Mouse (Mus musculus) midbrain, embryonic 15.5 days (tissue): ENCODE measurements around the gene Myh14. TPM values are rescaled to one million over a fixed set of nuclear protein-coding genes. Genes with fewer than 3 reads are reported as not detected.
A peak's percentile ranks its signal among the peaks of the same experiment; 100 is the strongest.

Source experiments
- ATAC-seq: fragments of 200-750 bp; cut with Nextera tagmentation; replicated peaks from 2 replicates; pipeline ENCODE4 v1.8.0; 2017; ENCODE audit warnings: moderate TSS enrichment
- H3K27ac ChIP-seq: fragments of 300-500 bp; sonication (generic); 2 replicates; pipeline ENCODE4 v1.5.1; 2015; ENCODE audit warnings: mild to moderate bottlenecking, inconsistent platforms
- H3K27me3 ChIP-seq: fragments of 300-500 bp; sonication (generic); replicated peaks from 2 replicates; pipeline ENCODE4 v1.6.1; 2015; ENCODE audit warnings: inconsistent platforms
- H3K36me3 ChIP-seq: fragments of 300-500 bp; sonication (generic); replicated peaks from 2 replicates; pipeline ENCODE4 v1.6.1; 2015; ENCODE audit warnings: inconsistent platforms
- H3K4me1 ChIP-seq: fragments of 300-500 bp; sonication (generic); 2 replicates; pipeline ENCODE4 v1.6.1; 2015; ENCODE audit warnings: inconsistent platforms
- H3K4me2 ChIP-seq: fragments of 300-500 bp; sonication (generic); 2 replicates; pipeline ENCODE4 v1.6.1; 2015; ENCODE audit warnings: inconsistent platforms, mild to moderate bottlenecking, moderate library complexity
- H3K4me3 ChIP-seq: fragments of 300-500 bp; sonication (generic); 2 replicates; pipeline ENCODE4 v1.5.1; 2015; ENCODE audit warnings: mild to moderate bottlenecking, inconsistent platforms
- H3K9ac ChIP-seq: fragments of 300-500 bp; sonication (generic); 2 replicates; pipeline ENCODE4 v1.6.1; 2015; ENCODE audit warnings: mild to moderate bottlenecking, inconsistent platforms
- H3K9me3 ChIP-seq: fragments of 300-500 bp; sonication (generic); 2 replicates; pipeline ENCODE4 v1.6.1; 2016; ENCODE audit warnings: inconsistent platforms
- WGBS: fragments of 180-500 bp; shearing (Covaris S2); methylation state at CpG from one replicate; pipeline ENCODE4 v1.1.7; 2015; ENCODE audit warnings: mixed read lengths; 5-methylcytosine and 5-hydroxymethylcytosine counted together
- polyA plus RNA-seq: library from polyadenylated mRNA; unstranded; fragments of >200 nt; fragmentation: Nextera tagmentation; extraction: Ambion mirVana; gene quantifications from 2 replicates; pipeline ENCODE4 v1.2.1, GENCODE M21; 2015

Gene Myh14
- polyA plus RNA-seq, 1 experiment from 2014 or later = 2.9 TPM

- Histone ChIP-seq H3K4me2 (no peak overlapping the region), H3K9me3 (no peaks in the 10 kb centered on the region), H3K9ac (no peak overlapping the region), H3K27ac (no peak overlapping the region), H3K4me3 (no peak overlapping the region), H3K36me3 (no peaks in the 10 kb centered on the region), H3K27me3 (no peaks in the 10 kb centered on the region), H3K4me1 (no peaks in the 10 kb centered on the region)
- no peak for ATAC-seq
- WGBS = 87% methylated on average over 13 of the region's 13 CpGs
Observed at GRCm38 (mm10) chr7:44625241-44626067, 45.2 kb downstream of the Myh14 start.

- no peaks in the 10 kb centered on the region for H3K27me3 ChIP-seq
- no peak overlapping the region for H3K27ac ChIP-seq
- H3K9ac ChIP-seq = no peak overlapping the region
- 66% methylated on average over 14 of the region's 14 CpGs for WGBS
- H3K36me3 ChIP-seq = no peaks in the 10 kb centered on the region
- no peak overlapping the region for H3K4me3 ChIP-seq
- no peaks in the 10 kb centered on the region for H3K4me1 ChIP-seq
- ATAC-seq = no peak
- H3K4me2 ChIP-seq = no peak overlapping the region
- H3K9me3 ChIP-seq = no peaks in the 10 kb centered on the region
Observed at GRCm38 (mm10) chr7:44624828-44625227, 45.8 kb downstream of the Myh14 start.

GRCm38 (mm10) chr7:44624543-44624826, 46.2 kb downstream of the Myh14 start:
- no peak overlapping the region for H3K4me3 ChIP-seq
- WGBS = 79% methylated on average over 3 of the region's 3 CpGs
- H3K36me3 ChIP-seq = no peaks in the 10 kb centered on the region
- no peaks in the 10 kb centered on the region for H3K9me3 ChIP-seq
- no peak overlapping the region for H3K4me2 ChIP-seq
- no peak overlapping the region for H3K9ac ChIP-seq
- H3K27ac ChIP-seq = no peak overlapping the region
- H3K4me1 ChIP-seq = no peaks in the 10 kb centered on the region
- H3K27me3 ChIP-seq = no peaks in the 10 kb centered on the region
- ATAC-seq = no peak

DNA sequence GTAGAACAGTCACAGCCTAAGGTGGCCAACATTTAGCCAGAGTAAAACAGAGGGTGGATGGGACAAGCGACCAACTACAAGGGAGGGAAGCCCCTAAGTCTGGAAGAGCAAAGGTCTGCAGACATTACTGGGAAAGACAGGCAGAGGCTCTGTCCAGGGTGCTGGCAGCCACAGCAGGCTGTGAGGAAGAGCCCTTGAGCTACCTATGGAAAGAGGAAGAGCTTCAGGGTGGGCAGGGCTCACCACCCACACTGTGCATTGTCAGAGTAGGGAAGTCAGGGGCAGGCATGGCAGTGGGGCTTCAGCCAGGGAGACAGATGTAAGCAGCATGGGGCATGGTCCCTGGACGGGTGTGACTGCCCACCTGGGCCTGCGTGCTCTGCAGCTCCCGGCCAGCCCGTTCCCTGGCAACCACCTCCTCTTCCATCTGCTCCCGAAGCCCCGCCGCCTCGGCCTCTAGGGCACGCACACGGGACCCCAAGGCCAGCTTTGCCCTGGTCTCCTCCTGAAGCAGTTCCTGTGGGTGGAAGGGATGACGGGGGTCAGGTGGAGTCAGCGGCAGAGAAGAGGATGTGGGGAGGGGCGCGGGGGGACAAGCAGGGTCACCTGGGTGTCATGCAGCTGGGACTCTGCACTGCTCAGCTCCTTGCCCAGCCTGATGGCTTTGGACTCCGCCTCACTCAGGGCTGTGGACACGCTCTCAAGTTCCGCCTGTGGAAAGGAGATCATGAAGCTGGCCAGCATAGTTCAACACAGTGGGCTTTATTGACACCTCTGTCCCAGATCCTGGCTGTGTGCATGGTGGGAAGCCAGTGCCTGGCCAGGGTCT, 46.7 kb downstream of the Myh14 start:
- Histone ChIP-seq H3K4me3 (no peak overlapping the region), H3K4me2 (no peak overlapping the region), H3K36me3 (no peaks in the 10 kb centered on the region), H3K4me1 (no peaks in the 10 kb centered on the region), H3K9ac (no peak overlapping the region), H3K27me3 (no peaks in the 10 kb centered on the region), H3K9me3 (no peaks in the 10 kb centered on the region), H3K27ac (no peak overlapping the region)
- no peak for ATAC-seq
- 47% methylated on average over 18 of the region's 18 CpGs for WGBS

- peaks cover 28% of the 10 kb centered on the region for H3K27me3 ChIP-seq
- H3K27ac ChIP-seq = no peak overlapping the region
- no peak for ATAC-seq
- H3K4me2 ChIP-seq = no peak overlapping the region
- peaks cover 5% of the 10 kb centered on the region; the same call in 1 of the 2 replicates for H3K4me1 ChIP-seq
- no peaks in the 10 kb centered on the region for H3K36me3 ChIP-seq
- H3K9me3 ChIP-seq = no peaks in the 10 kb centered on the region
- H3K9ac ChIP-seq = no peak overlapping the region
- 77% methylated on average over 3 of the region's 3 CpGs for WGBS
- H3K4me3 ChIP-seq = no peak overlapping the region
Observed at GRCm38 (mm10) chr7:44617059-44617458, 53.6 kb downstream of the Myh14 start.

- Histone ChIP-seq H3K27ac (no peak overlapping the region), H3K4me1 (peaks cover 5% of the 10 kb centered on the region; the same call in 1 of the 2 replicates), H3K4me3 (no peak overlapping the region), H3K9ac (no peak overlapping the region), H3K36me3 (no peaks in the 10 kb centered on the region), H3K9me3 (no peaks in the 10 kb centered on the region), H3K4me2 (no peak overlapping the region), H3K27me3 (peaks cover 28% of the 10 kb centered on the region)
- 81% methylated on average over 14 of the region's 14 CpGs for WGBS
- no peak for ATAC-seq
Observed at GRCm38 (mm10) chr7:44615987-44616386, 54.7 kb downstream of the Myh14 start.

- no peaks in the 10 kb centered on the region for H3K36me3 ChIP-seq
- no peak overlapping the region for H3K9ac ChIP-seq
- H3K4me3 ChIP-seq = no peak overlapping the region
- no peak; the same call in 1 of the 2 replicates for ATAC-seq
- no peaks in the 10 kb centered on the region for H3K9me3 ChIP-seq
- 15% methylated on average over 10 of the region's 10 CpGs for WGBS
- H3K4me2 ChIP-seq = no peak overlapping the region
- peaks cover 28% of the 10 kb centered on the region for H3K27me3 ChIP-seq
- H3K27ac ChIP-seq = no peak overlapping the region
- peaks cover 5% of the 10 kb centered on the region; the same call in 1 of the 2 replicates for H3K4me1 ChIP-seq
Observed at GRCm38 (mm10) chr7:44615309-44615708, 55.3 kb downstream of the Myh14 start.

GRCm38 (mm10) chr7:44614041-44614688, 56.5 kb downstream of the Myh14 start:
- Histone ChIP-seq H3K36me3 (no peaks in the 10 kb centered on the region), H3K4me1 (peaks cover 5% of the 10 kb centered on the region; the same call in 1 of the 2 replicates), H3K27ac (no peak overlapping the region), H3K4me2 (peak overlapping the region; percentile 19; the same call in 1 of the 2 replicates), H3K27me3 (peaks cover 28% of the 10 kb centered on the region), H3K9ac (no peak overlapping the region), H3K4me3 (peak overlapping the region; percentile 11), H3K9me3 (no peaks in the 10 kb centered on the region)
- 10% methylated on average over 20 of the region's 20 CpGs for WGBS
- no peak for ATAC-seq

DNA sequence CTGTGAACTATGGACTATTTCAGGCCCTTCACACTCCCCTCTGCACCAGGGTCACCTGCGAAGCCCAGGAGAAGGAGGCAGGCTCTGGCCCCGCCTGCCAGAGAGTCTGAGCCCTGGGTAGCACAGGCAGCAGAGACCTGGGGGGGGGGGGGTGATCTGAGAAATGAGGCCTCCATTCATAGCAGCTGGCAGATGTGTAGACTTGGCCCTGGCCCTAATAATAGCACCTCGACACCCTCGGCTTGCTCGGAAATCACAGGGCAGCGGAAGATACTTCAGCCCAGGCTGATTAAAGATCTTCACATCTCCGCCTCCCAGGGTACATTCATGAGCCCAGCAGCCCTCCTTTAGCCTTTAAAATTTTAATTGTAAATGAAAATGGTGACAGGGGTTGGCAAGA, 58.5 kb downstream of the Myh14 start:
- peaks cover 5% of the 10 kb centered on the region; the same call in 1 of the 2 replicates for H3K4me1 ChIP-seq
- no peak for ATAC-seq
- WGBS = 69% methylated on average over 7 of the region's 7 CpGs
- H3K36me3 ChIP-seq = no peaks in the 10 kb centered on the region
- no peak overlapping the region for H3K27ac ChIP-seq
- H3K27me3 ChIP-seq = peaks cover 28% of the 10 kb centered on the region
- no peak overlapping the region for H3K4me2 ChIP-seq
- no peak overlapping the region for H3K4me3 ChIP-seq
- no peak overlapping the region for H3K9ac ChIP-seq
- H3K9me3 ChIP-seq = no peaks in the 10 kb centered on the region

DNA sequence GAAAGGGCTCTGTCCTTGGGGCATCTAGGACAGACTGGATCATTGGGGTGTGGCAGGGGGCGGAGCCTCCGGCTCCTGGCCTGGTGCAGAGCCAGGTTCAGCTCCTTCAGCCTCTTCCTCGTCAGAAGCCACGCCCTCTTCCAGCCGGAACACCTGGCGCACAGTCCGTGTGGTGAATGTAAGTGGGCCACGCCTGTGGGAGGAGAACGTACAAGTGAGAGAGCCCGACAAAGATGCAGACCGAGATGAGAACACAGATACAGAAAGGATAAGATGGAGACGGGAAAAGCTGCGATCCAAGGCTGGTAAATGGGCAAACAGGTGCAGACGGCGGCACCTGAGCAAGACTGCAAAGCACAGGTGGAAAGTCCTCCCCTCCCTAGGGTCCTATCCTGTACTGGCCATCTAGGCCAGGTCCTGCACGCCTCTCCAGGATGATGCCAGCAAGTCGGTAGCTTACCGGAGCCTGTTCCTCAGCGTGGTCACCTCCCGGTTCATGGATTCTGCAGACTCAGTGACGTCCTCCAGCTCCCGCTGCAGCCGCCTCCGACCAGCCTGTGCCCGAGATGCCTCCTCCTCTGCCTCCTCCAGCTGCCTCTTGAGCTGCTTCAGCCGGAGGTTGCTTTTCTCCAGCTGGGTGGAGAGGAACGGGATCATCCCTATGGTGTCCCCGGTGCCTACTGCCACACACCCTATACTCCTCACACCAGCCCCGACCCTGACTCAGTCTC, 64.3 kb downstream of the Myh14 start:
- no peak for ATAC-seq
- peak overlapping the region; percentile 24 for H3K4me2 ChIP-seq
- no peaks in the 10 kb centered on the region for H3K9me3 ChIP-seq
- H3K27ac ChIP-seq = no peak overlapping the region
- H3K27me3 ChIP-seq = peaks cover 25% of the 10 kb centered on the region
- no peaks in the 10 kb centered on the region for H3K36me3 ChIP-seq
- peak overlapping the region; percentile 13 for H3K4me3 ChIP-seq
- H3K9ac ChIP-seq = 0 out of 2 replicates have a peak overlapping the region, but pooled peaks have one; percentile 9
- H3K4me1 ChIP-seq = peaks cover 23% of the 10 kb centered on the region
- WGBS = 12% methylated on average over 29 of the region's 29 CpGs

DNA sequence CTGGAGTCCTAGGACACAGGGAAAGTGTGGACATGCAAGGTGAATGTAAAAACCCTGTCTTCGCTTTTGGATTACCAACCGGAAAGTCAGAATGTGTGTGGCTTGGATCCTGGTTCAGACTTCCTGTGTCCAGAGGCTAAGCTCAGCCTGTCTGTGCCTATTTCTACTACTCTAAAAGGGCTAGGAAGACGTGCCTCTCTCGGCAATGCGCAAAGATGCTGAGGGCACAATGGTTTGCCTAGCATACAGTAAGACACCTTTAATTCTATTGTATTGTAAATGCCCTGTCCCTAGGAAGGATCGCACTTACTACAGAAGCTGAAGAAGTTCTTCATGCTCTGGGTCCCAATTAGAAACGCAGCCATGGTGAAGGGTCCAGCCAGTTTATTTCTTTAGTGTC, 65.2 kb downstream of the Myh14 start:
- 33% methylated on average over 7 of the region's 7 CpGs for WGBS
- Histone ChIP-seq H3K4me2 (no peak overlapping the region), H3K4me3 (no peak overlapping the region), H3K27ac (no peak overlapping the region), H3K9ac (no peak overlapping the region), H3K36me3 (no peaks in the 10 kb centered on the region), H3K9me3 (no peaks in the 10 kb centered on the region), H3K4me1 (peaks cover 23% of the 10 kb centered on the region), H3K27me3 (peaks cover 32% of the 10 kb centered on the region)
- no peak for ATAC-seq

GRCm38 (mm10) chr7:44604619-44605018, 66.0 kb downstream of the Myh14 start:
- no peak overlapping the region for H3K27ac ChIP-seq
- no peak for ATAC-seq
- H3K4me2 ChIP-seq = peak overlapping the region; percentile 51
- peak overlapping the region; percentile 31 for H3K4me3 ChIP-seq
- peaks cover 32% of the 10 kb centered on the region for H3K27me3 ChIP-seq
- no peaks in the 10 kb centered on the region for H3K36me3 ChIP-seq
- no peak overlapping the region for H3K9ac ChIP-seq
- no peaks in the 10 kb centered on the region for H3K9me3 ChIP-seq
- H3K4me1 ChIP-seq = peaks cover 23% of the 10 kb centered on the region
- 3% methylated on average over 8 of the region's 8 CpGs for WGBS
